In genomic region chr14:60405829-60406228, GRCm38 (mm10) we compare ENCODE assay signal across 28 mouse cellular contexts. TPM values are rescaled to one million over a fixed set of nuclear protein-coding genes. Genes with fewer than 3 reads are reported as not detected.
DNase-seq lines count a peak whose midpoint lies in the region; ATAC-seq and TF ChIP-seq lines count a peak whose summit lies in the region.
"Had no signal": no experiment of that assay in that cellular context is flagged by ENCODE, and none has a peak within 500 bp of the region (broad histone marks: within the 10 kb centered on the region; RNA-seq: fewer than 3 reads in every experiment).

No protein-coding gene starts in this region.

- no peaks in the 10 kb centered on the region for H3K27me3 ChIP-seq in forebrain, embryonic 15.5 days
- no peaks in the 10 kb centered on the region for H3K27me3 ChIP-seq in forebrain, embryonic 16.5 days (replicated peaks; ENCODE audit: control insufficient read depth, insufficient read depth, low read length)
- H3K27me3 ChIP-seq in lung, embryonic 14.5 days (ENCODE audit: insufficient read depth, low read length) = no peaks in the 10 kb centered on the region
- no peaks in the 10 kb centered on the region for H3K27me3 ChIP-seq in limb, embryonic 14.5 days (ENCODE audit: control insufficient read depth, insufficient read depth, low read length)
- H3K27me3 ChIP-seq: embryonic facial prominence, embryonic 13.5 days; heart, embryonic 15.5 days; hindbrain, embryonic 13.5 days; intestine, embryonic 15.5 days had no signal

- no peaks in the 10 kb centered on the region for H3K9me3 ChIP-seq in forebrain, embryonic 15.5 days
- no peaks in the 10 kb centered on the region for H3K9me3 ChIP-seq in forebrain, embryonic 16.5 days (ENCODE audit: control insufficient read depth, low read length)
- no peaks in the 10 kb centered on the region for H3K9me3 ChIP-seq in lung, embryonic 14.5 days (ENCODE audit: low read depth, low read length)
- no peaks in the 10 kb centered on the region for H3K9me3 ChIP-seq in limb, embryonic 14.5 days (ENCODE audit: control insufficient read depth, low read length)
- H3K9me3 ChIP-seq: embryonic facial prominence, embryonic 10.5 days; embryonic facial prominence, embryonic 13.5 days; heart, embryonic 15.5 days; hindbrain, embryonic 10.5 days; hindbrain, embryonic 13.5 days; intestine, embryonic 15.5 days had no signal

- no peak overlapping the region for H3K4me2 ChIP-seq in forebrain, embryonic 15.5 days (replicated peaks)
- no peak overlapping the region for H3K4me2 ChIP-seq in forebrain, embryonic 16.5 days (ENCODE audit: low read length)
- H3K4me2 ChIP-seq in lung, embryonic 14.5 days = no peak overlapping the region
- H3K4me2 ChIP-seq in limb, embryonic 14.5 days (replicated peaks; ENCODE audit: low read depth, low read length, severe bottlenecking) = no peak overlapping the region
- H3K4me2 ChIP-seq: embryonic facial prominence, embryonic 13.5 days; heart, embryonic 12.5 days; heart, embryonic 15.5 days; hindbrain, embryonic 13.5 days; intestine, embryonic 15.5 days had no signal

- ATAC-seq in forebrain, embryonic 15.5 days (replicated peaks) = no peak
- no peak for ATAC-seq in forebrain, embryonic 16.5 days
- ATAC-seq in lung, embryonic 14.5 days (ENCODE audit: insufficient read depth) = no peak
- no peak for ATAC-seq in limb, embryonic 14.5 days (ENCODE audit: low FRiP score, low read depth)
- ATAC-seq: CD4-positive, CD25-positive, alpha-beta regulatory T cell, adult 4 months; hindbrain, embryonic 16.5 days; intestine, embryonic 15.5 days had no signal

- TF ChIP-seq POLR2A in limb, embryonic 14.5 days (IDR thresholded peaks at IDR 0.05; ENCODE audit: borderline replicate concordance, extremely low read depth, insufficient read depth, insufficient read length) = no peak

- H3K4me1 ChIP-seq in forebrain, embryonic 15.5 days = peaks cover 72% of the 10 kb centered on the region
- peaks cover 41% of the 10 kb centered on the region for H3K4me1 ChIP-seq in forebrain, embryonic 16.5 days (replicated peaks; ENCODE audit: control insufficient read depth, insufficient read depth, low read length)
- H3K4me1 ChIP-seq in lung, embryonic 14.5 days (ENCODE audit: insufficient read depth) = peaks cover 13% of the 10 kb centered on the region
- H3K4me1 ChIP-seq in limb, embryonic 14.5 days (ENCODE audit: control insufficient read depth, insufficient read depth, low read length) = peaks cover 5% of the 10 kb centered on the region
- H3K4me1 ChIP-seq: heart, embryonic 15.5 days had no signal

- H3K27ac ChIP-seq in forebrain, embryonic 15.5 days (replicated peaks) = peak overlapping the region; percentile 31
- H3K27ac ChIP-seq in forebrain, embryonic 16.5 days (ENCODE audit: low read length) = no peak overlapping the region
- no peak overlapping the region for H3K27ac ChIP-seq in lung, embryonic 14.5 days (ENCODE audit: low read depth)
- H3K27ac ChIP-seq in limb, embryonic 14.5 days (replicated peaks; ENCODE audit: low read depth, low read length) = no peak overlapping the region
- H3K27ac ChIP-seq: embryonic facial prominence, embryonic 10.5 days; embryonic facial prominence, embryonic 13.5 days; heart, embryonic 15.5 days; hindbrain, embryonic 10.5 days; hindbrain, embryonic 13.5 days; intestine, embryonic 15.5 days had no signal

- 56% methylated on average over 2 of the region's 2 CpGs for WGBS in forebrain, embryonic 15.5 days
- WGBS in forebrain, embryonic 16.5 days = 42% methylated on average over 2 of the region's 2 CpGs
- WGBS in lung, embryonic 14.5 days = 83% methylated on average over 2 of the region's 2 CpGs
- 24% methylated on average over 2 of the region's 2 CpGs for WGBS in limb, embryonic 14.5 days

- peak; percentile 28 for DNase-seq in lung, embryonic 14.5 days
- no peak for DNase-seq in lung, postnatal 4 days
- peak; percentile 30 for DNase-seq in forelimb bud, embryonic 11.5 days (ENCODE audit: low read depth, low spot score)
- DNase-seq in limb, embryonic 14.5 days (ENCODE audit: low spot score) = peak; percentile 12
- no peak for DNase-seq in kidney, postnatal 36 days
- DNase-seq: adrenal gland, adult 2 months; adrenal gland, postnatal 14 days; cerebellum, adult 11-12 months; cerebellum, adult 8-10 months; cerebellum, postnatal 10 days; cerebellum, postnatal 36 days; embryo, embryonic 11 days; gastrocnemius, postnatal 25 days; heart, adult 18-20 months; heart, postnatal 10 days; heart, postnatal 36 days had no signal

- no peak overlapping the region for H3K9ac ChIP-seq in forebrain, embryonic 15.5 days (replicated peaks)
- H3K9ac ChIP-seq in forebrain, embryonic 16.5 days (replicated peaks; ENCODE audit: low read depth, low read length) = no peak overlapping the region
- H3K9ac ChIP-seq in lung, embryonic 14.5 days = no peak overlapping the region
- H3K9ac ChIP-seq in limb, embryonic 14.5 days (ENCODE audit: low read depth, low read length, severe bottlenecking) = no peak overlapping the region
- H3K9ac ChIP-seq: embryonic facial prominence, embryonic 13.5 days; heart, embryonic 12.5 days; heart, embryonic 15.5 days; hindbrain, embryonic 13.5 days; intestine, embryonic 15.5 days had no signal

- no peak for TF ChIP-seq CTCF in lung, embryonic 14.5 days (IDR thresholded peaks at IDR 0.05; ENCODE audit: low read depth)

- H3K36me3 ChIP-seq in forebrain, embryonic 15.5 days = no peaks in the 10 kb centered on the region
- H3K36me3 ChIP-seq in forebrain, embryonic 16.5 days (ENCODE audit: control insufficient read depth, insufficient read depth) = no peaks in the 10 kb centered on the region
- H3K36me3 ChIP-seq in lung, embryonic 14.5 days (ENCODE audit: insufficient read depth) = no peaks in the 10 kb centered on the region
- H3K36me3 ChIP-seq in limb, embryonic 14.5 days (ENCODE audit: control insufficient read depth, insufficient read depth, low read length) = no peaks in the 10 kb centered on the region
- H3K36me3 ChIP-seq: embryonic facial prominence, embryonic 10.5 days; embryonic facial prominence, embryonic 13.5 days; heart, embryonic 12.5 days; heart, embryonic 15.5 days; hindbrain, embryonic 10.5 days; hindbrain, embryonic 13.5 days; intestine, embryonic 15.5 days had no signal

- no peak overlapping the region for H3K4me3 ChIP-seq in forebrain, embryonic 15.5 days
- no peak overlapping the region for H3K4me3 ChIP-seq in forebrain, embryonic 16.5 days (replicated peaks; ENCODE audit: low read length)
- H3K4me3 ChIP-seq in lung, embryonic 14.5 days (ENCODE audit: low read depth, low read length) = no peak overlapping the region
- H3K4me3 ChIP-seq in limb, embryonic 14.5 days (replicated peaks; ENCODE audit: low read length) = no peak overlapping the region
- H3K4me3 ChIP-seq: embryonic facial prominence, embryonic 10.5 days; embryonic facial prominence, embryonic 13.5 days; erythroblast, embryonic 14.5 days; heart, embryonic 12.5 days; heart, embryonic 15.5 days; hindbrain, embryonic 10.5 days; hindbrain, embryonic 13.5 days; intestine, embryonic 15.5 days had no signal

RNA-seq across cellular contexts. Expression of gene Amer2, which starts 32.8 kb away (rescaled TPM):
- 51.1 and 54.6 TPM in 2 replicates for polyA plus RNA-seq in forebrain, embryonic 15.5 days (2015; fragmentation: Nextera tagmentation; extraction: Ambion mirVana)
- 34.6 and 35.2 TPM in 2 replicates for polyA plus RNA-seq in forebrain, embryonic 16.5 days (2015; fragmentation: Nextera tagmentation; extraction: Ambion mirVana)
- 1.3 and 2.0 TPM in 2 replicates for polyA plus RNA-seq in lung, embryonic 14.5 days (2014; fragmentation: Nextera tagmentation; extraction: Ambion mirVana)
- polyA plus RNA-seq in limb, embryonic 14.5 days (2012; rRNA removed) = 0.87 and 0.89 TPM in 2 replicates
- polyA plus RNA-seq in limb, embryonic 14.5 days (2014; fragmentation: Nextera tagmentation; extraction: Ambion mirVana) = 0.58 and 1.00 TPM in 2 replicates
- polyA plus RNA-seq: CD4-positive, CD25-positive, alpha-beta regulatory T cell, adult 4 months; erythroblast, embryonic 14.5 days had no signal

Comparison
In these comparisons a context has a peak if more than half of its experiments do, and no peak if none do; other contexts are left out.
1. DNase-seq: peak in lung, embryonic 14.5 days (single experiment), forelimb bud, embryonic 11.5 days (single experiment) and limb, embryonic 14.5 days (single experiment); none in lung, postnatal 4 days (0 of 2) and kidney, postnatal 36 days (0 of 2).
2. RNA of gene Amer2, which starts 32.8 kb away (polyA plus RNA-seq): 51.1 to 54.6 TPM in forebrain, embryonic 15.5 days and 34.6 to 35.2 TPM in forebrain, embryonic 16.5 days; 1.3 to 2.0 TPM in lung, embryonic 14.5 days and 0.58 to 1.00 TPM in limb, embryonic 14.5 days; every median in the first group is over 10 times any median in the second.